9 mouse cellular contexts compared by ENCODE assay signal in genomic region chr10:70717025-70717424, GRCm38 (mm10).
DNase-seq lines count a peak whose midpoint lies in the region; ATAC-seq lines count a peak whose summit lies in the region.
"Had no signal": no experiment of that assay in that cellular context is flagged by ENCODE, and none has a peak within 500 bp of the region (broad histone marks: within the 10 kb centered on the region; RNA-seq: fewer than 3 reads in every experiment).

No protein-coding gene starts in this region.

- H3K27me3 ChIP-seq in hindbrain, embryonic 16.5 days (replicated peaks; ENCODE audit: control insufficient read depth, insufficient read depth, low read length), result no peaks in the 10 kb centered on the region
- no peaks in the 10 kb centered on the region for H3K27me3 ChIP-seq in limb, embryonic 15.5 days

- 12% methylated on average over 6 of the region's 6 CpGs for WGBS in hindbrain, embryonic 16.5 days
- 12% methylated on average over 6 of the region's 6 CpGs for WGBS in limb, embryonic 15.5 days

- H3K9ac ChIP-seq in hindbrain, embryonic 16.5 days (ENCODE audit: low read depth, low read length), result no peak overlapping the region
- no peak overlapping the region for H3K9ac ChIP-seq in limb, embryonic 15.5 days

- H3K4me3 ChIP-seq in hindbrain, embryonic 16.5 days (ENCODE audit: low read length), result no peak overlapping the region
- H3K4me3 ChIP-seq in limb, embryonic 15.5 days, result no peak overlapping the region; the same call in 1 of the 2 replicates
- H3K4me3 ChIP-seq: erythroblast, embryonic 14.5 days had no signal

- DNase-seq in adrenal gland, adult (ENCODE audit: inconsistent age in 2 of 2, low spot score in 1 of 2), result peak; percentile 4 to 30
- DNase-seq in adrenal gland, adult 18-20 months (ENCODE audit: low spot score in 2 of 2), result no peak
- DNase-seq in cerebellum, postnatal 25 days, result peak; percentile 70 to 72
- peak; percentile 24 for DNase-seq in gastrocnemius, postnatal 10 days
- DNase-seq in retina, embryonic 14.5 days (ENCODE audit: low spot score), result peak; percentile 40
- DNase-seq in thymus, postnatal 14 days, result no peak

- peak; percentile 94 for ATAC-seq in hindbrain, embryonic 16.5 days
- no peak for ATAC-seq in limb, embryonic 15.5 days (ENCODE audit: insufficient number of reproducible peaks, low FRiP score, low TSS enrichment, low read depth)

- no peaks in the 10 kb centered on the region for H3K9me3 ChIP-seq in hindbrain, embryonic 16.5 days (ENCODE audit: control insufficient read depth, low read length)
- H3K9me3 ChIP-seq in limb, embryonic 15.5 days, result no peaks in the 10 kb centered on the region

- H3K27ac ChIP-seq in hindbrain, embryonic 16.5 days (ENCODE audit: low read depth, low read length), result peak overlapping the region; percentile 76
- peak overlapping the region; percentile 74 for H3K27ac ChIP-seq in limb, embryonic 15.5 days

- no peaks in the 10 kb centered on the region for H3K36me3 ChIP-seq in hindbrain, embryonic 16.5 days (ENCODE audit: control insufficient read depth, insufficient read depth, low read length)
- no peaks in the 10 kb centered on the region for H3K36me3 ChIP-seq in limb, embryonic 15.5 days

- H3K4me1 ChIP-seq in hindbrain, embryonic 16.5 days (ENCODE audit: control insufficient read depth, insufficient read depth, low read depth, low read length), result 0 out of 2 replicates have a peak, but pooled peaks cover 3% of the 10 kb centered on the region
- 0 out of 2 replicates have a peak, but pooled peaks cover 3% of the 10 kb centered on the region for H3K4me1 ChIP-seq in limb, embryonic 15.5 days

- H3K4me2 ChIP-seq in hindbrain, embryonic 16.5 days (ENCODE audit: low read length), result no peak overlapping the region
- no peak overlapping the region for H3K4me2 ChIP-seq in limb, embryonic 15.5 days

Comparison
In these comparisons a context has a peak if more than half of its experiments do, and no peak if none do; other contexts are left out.
1. DNase-seq: peak in adrenal gland, adult (2 of 2), cerebellum, postnatal 25 days (2 of 2), gastrocnemius, postnatal 10 days (single experiment) and retina, embryonic 14.5 days (single experiment); none in adrenal gland, adult 18-20 months (0 of 2) and thymus, postnatal 14 days (single experiment).